Mouse (Mus musculus) hindbrain, embryonic 16.5 days (tissue): ENCODE results near the gene 9430097D07Rik. TPM values are rescaled to one million over a fixed set of nuclear protein-coding genes. Genes with fewer than 3 reads are reported as not detected.

Source experiments
- ATAC-seq: fragments of 200-750 bp; cut with Nextera tagmentation; 2 replicates; pipeline ENCODE4 v1.8.0; 2017; ENCODE audit warnings: moderate TSS enrichment, moderate library complexity
- H3K27ac ChIP-seq: fragments of 300-500 bp; sonication (generic); 2 replicates; pipeline ENCODE4 v1.5.1; 2014; ENCODE audit warnings: low read depth, mild to moderate bottlenecking, control low read depth, low read length, moderate library complexity
- H3K27me3 ChIP-seq: fragments of 300-500 bp; sonication (generic); replicated peaks from 2 replicates; pipeline ENCODE4 v1.6.1; 2014; ENCODE audit warnings: low read length; ENCODE audit not compliant: control insufficient read depth, insufficient read depth
- H3K36me3 ChIP-seq: fragments of 300-500 bp; sonication (generic); 2 replicates; pipeline ENCODE4 v1.6.1; 2014; ENCODE audit warnings: mild to moderate bottlenecking, low read length, moderate library complexity, mixed read lengths; ENCODE audit not compliant: control insufficient read depth, insufficient read depth
- H3K4me1 ChIP-seq: fragments of 300-500 bp; sonication (generic); 2 replicates; pipeline ENCODE4 v1.6.1; 2014; ENCODE audit warnings: low read depth, low read length; ENCODE audit not compliant: control insufficient read depth, insufficient read depth
- H3K4me2 ChIP-seq: fragments of 300-500 bp; sonication (generic); 2 replicates; pipeline ENCODE4 v1.6.1; 2014; ENCODE audit warnings: mild to moderate bottlenecking, low read length, control low read depth, moderate library complexity
- H3K4me3 ChIP-seq: fragments of 300-500 bp; sonication (generic); 2 replicates; pipeline ENCODE4 v1.5.1; 2014; ENCODE audit warnings: mild to moderate bottlenecking, low read length, control low read depth, moderate library complexity
- H3K9ac ChIP-seq: fragments of 300-500 bp; sonication (generic); 2 replicates; pipeline ENCODE4 v1.6.1; 2014; ENCODE audit warnings: low read depth, mild to moderate bottlenecking, control low read depth, low read length, moderate library complexity
- H3K9me3 ChIP-seq: fragments of 300-500 bp; sonication (generic); 2 replicates; pipeline ENCODE4 v1.6.1; 2014; ENCODE audit warnings: mild to moderate bottlenecking, low read length, moderate library complexity; ENCODE audit not compliant: control insufficient read depth
- WGBS: fragments of 180-500 bp; shearing (Covaris S2); extraction: QIAGEN DNeasy Blood & Tissue Kit; methylation state at CpG from one replicate; pipeline ENCODE4 v1.1.7; 2014; 5-methylcytosine and 5-hydroxymethylcytosine counted together
- polyA plus RNA-seq: library from polyadenylated mRNA; unstranded; fragments of >200 nt; fragmentation: Nextera tagmentation; extraction: Ambion mirVana; gene quantifications from 2 replicates; pipeline ENCODE4 v1.2.1, GENCODE M21; 2015

Gene 9430097D07Rik
- 0.72 and 1.6 TPM in 2 replicates for polyA plus RNA-seq

GRCm38 (mm10) chr2:32575586-32576160, at the start of gene 9430097D07Rik:
TSS of gene 9430097D07Rik (minus strand) at chr2:32575684.
- Histone ChIP-seq H3K36me3 (0 out of 2 replicates have a peak, but pooled peaks cover 3% of the 10 kb centered on the region), H3K4me1 (peaks cover 14% of the 10 kb centered on the region), H3K9me3 (no peaks in the 10 kb centered on the region), H3K4me2 (peak within 1 kb of the TSS; percentile 98), H3K9ac (peak within 1 kb of the TSS; percentile 63), H3K27ac (peak within 1 kb of the TSS; percentile 57; the same call in 1 of the 2 replicates), H3K4me3 (peak within 1 kb of the TSS; percentile 58), H3K27me3 (peaks cover 6% of the 10 kb centered on the region)
- ATAC-seq: peak; percentile 82
- WGBS: 6% methylated on average over 28 of the region's 28 CpGs

GRCm38 (mm10) chr2:32624111-32624748, 48.7 kb upstream of the 9430097D07Rik start:
- Histone ChIP-seq H3K27me3 (no peaks in the 10 kb centered on the region), H3K4me1 (peaks cover 52% of the 10 kb centered on the region), H3K27ac (no peak overlapping the region), H3K9me3 (no peaks in the 10 kb centered on the region), H3K4me2 (no peak overlapping the region), H3K36me3 (0 out of 2 replicates have a peak, but pooled peaks cover under 1% of the 10 kb centered on the region), H3K4me3 (no peak overlapping the region), H3K9ac (no peak overlapping the region)
- WGBS: 80% methylated on average over 5 of the region's 5 CpGs
- no peak for ATAC-seq

DNA sequence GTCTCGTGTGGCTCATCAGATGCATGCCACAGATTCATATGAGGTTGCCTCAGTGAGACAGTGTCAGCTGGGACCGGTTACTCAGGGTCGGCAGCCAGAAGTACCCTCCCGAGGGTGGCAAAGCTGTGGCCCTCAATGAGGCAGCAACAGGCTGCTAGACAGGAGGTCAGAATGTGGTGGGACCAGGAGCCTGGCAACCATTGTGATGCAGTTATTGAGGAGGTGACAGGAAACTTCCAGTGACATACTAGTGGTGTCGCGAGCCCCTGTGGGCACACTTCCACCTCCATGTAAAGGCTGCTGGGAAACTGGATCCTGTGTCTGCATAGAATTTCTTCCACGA, 46.0 kb upstream of the 9430097D07Rik start, which contains the start of gene Ak1:
TSS of gene Ak1 (plus strand) at position 242 of the 343 bp plus-strand sequence.
- no peaks in the 10 kb centered on the region for H3K27me3 ChIP-seq
- 34% methylated on average over 7 of the region's 7 CpGs for WGBS
- peaks cover 4% of the 10 kb centered on the region for H3K36me3 ChIP-seq
- H3K9ac ChIP-seq: peak within 1 kb of the TSS; percentile 28; the same call in 1 of the 2 replicates
- H3K9me3 ChIP-seq: no peaks in the 10 kb centered on the region; the same call in 1 of the 2 replicates
- ATAC-seq: 0 out of 2 replicates have a peak, but pooled peaks have one; percentile 1
- peaks cover 30% of the 10 kb centered on the region for H3K4me1 ChIP-seq
- H3K4me2 ChIP-seq: no peak within 1 kb of the TSS
- peak within 1 kb of the TSS; percentile 44; the same call in 1 of the 2 replicates for H3K27ac ChIP-seq
- no peak within 1 kb of the TSS for H3K4me3 ChIP-seq

GRCm38 (mm10) chr2:32620682-32621516, 45.4 kb upstream of the 9430097D07Rik start:
- H3K9ac ChIP-seq: peak overlapping the region; percentile 28; the same call in 1 of the 2 replicates
- H3K36me3 ChIP-seq: peaks cover 4% of the 10 kb centered on the region
- no peak overlapping the region for H3K4me2 ChIP-seq
- H3K27ac ChIP-seq: peak overlapping the region; percentile 44; the same call in 1 of the 2 replicates
- H3K27me3 ChIP-seq: no peaks in the 10 kb centered on the region
- WGBS: 39% methylated on average over 4 of the region's 4 CpGs
- H3K4me1 ChIP-seq: peaks cover 25% of the 10 kb centered on the region
- H3K9me3 ChIP-seq: no peaks in the 10 kb centered on the region; the same call in 1 of the 2 replicates
- ATAC-seq: 0 out of 2 replicates have a peak, but pooled peaks have one; percentile 5
- no peak overlapping the region for H3K4me3 ChIP-seq

GRCm38 (mm10) chr2:32618051-32618450, 42.6 kb upstream of the 9430097D07Rik start:
- Histone ChIP-seq H3K4me1 (peaks cover 13% of the 10 kb centered on the region), H3K27me3 (no peaks in the 10 kb centered on the region), H3K4me2 (no peak overlapping the region), H3K9ac (no peak overlapping the region), H3K4me3 (no peak overlapping the region), H3K36me3 (peaks cover 12% of the 10 kb centered on the region), H3K9me3 (no peaks in the 10 kb centered on the region; the same call in 1 of the 2 replicates), H3K27ac (no peak overlapping the region)
- ATAC-seq: no peak; the same call in 1 of the 2 replicates
- WGBS: 53% methylated on average over 9 of the region's 9 CpGs

DNA sequence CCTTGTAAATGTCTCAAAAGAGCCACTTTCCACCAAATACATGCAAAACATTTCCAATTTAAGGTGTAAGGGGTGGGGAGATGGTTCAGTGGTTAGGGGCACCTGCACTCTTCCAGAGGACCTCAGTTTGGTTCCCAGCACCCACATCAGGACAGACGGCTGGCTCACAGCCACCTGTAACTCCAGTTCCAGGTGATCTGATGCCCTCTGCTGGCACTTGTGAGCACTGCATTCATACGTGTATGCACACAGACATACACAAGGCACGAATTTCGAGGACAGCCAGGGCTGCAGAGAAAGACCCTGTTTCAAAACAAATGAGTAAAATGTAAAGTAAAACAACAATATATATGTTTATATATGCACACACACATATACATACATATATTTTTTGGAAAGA, 42.1 kb upstream of the 9430097D07Rik start:
- H3K36me3 ChIP-seq: peaks cover 12% of the 10 kb centered on the region
- H3K9me3 ChIP-seq: no peaks in the 10 kb centered on the region; the same call in 1 of the 2 replicates
- H3K9ac ChIP-seq: no peak overlapping the region
- H3K4me1 ChIP-seq: peaks cover 13% of the 10 kb centered on the region
- WGBS: 97% methylated on average over 4 of the region's 4 CpGs
- no peak overlapping the region for H3K4me2 ChIP-seq
- no peak overlapping the region for H3K4me3 ChIP-seq
- no peak for ATAC-seq
- no peaks in the 10 kb centered on the region for H3K27me3 ChIP-seq
- no peak overlapping the region for H3K27ac ChIP-seq

GRCm38 (mm10) chr2:32617109-32617508, 41.6 kb upstream of the 9430097D07Rik start:
- Histone ChIP-seq H3K9ac (no peak overlapping the region), H3K9me3 (no peaks in the 10 kb centered on the region; the same call in 1 of the 2 replicates), H3K4me2 (no peak overlapping the region), H3K4me3 (no peak overlapping the region), H3K27ac (no peak overlapping the region), H3K4me1 (peaks cover 13% of the 10 kb centered on the region), H3K36me3 (peaks cover 14% of the 10 kb centered on the region), H3K27me3 (no peaks in the 10 kb centered on the region)
- no peak for ATAC-seq
- WGBS: 84% methylated on average over 1 of the region's 1 CpGs

GRCm38 (mm10) chr2:32612274-32612673, 36.8 kb upstream of the 9430097D07Rik start:
- 71% methylated on average over 26 of the region's 26 CpGs for WGBS
- H3K4me2 ChIP-seq: no peak overlapping the region
- no peak overlapping the region for H3K27ac ChIP-seq
- no peaks in the 10 kb centered on the region for H3K27me3 ChIP-seq
- no peak for ATAC-seq
- no peak overlapping the region for H3K4me3 ChIP-seq
- no peak overlapping the region for H3K9ac ChIP-seq
- peaks cover 10% of the 10 kb centered on the region for H3K36me3 ChIP-seq
- H3K9me3 ChIP-seq: no peaks in the 10 kb centered on the region
- peaks cover 15% of the 10 kb centered on the region for H3K4me1 ChIP-seq
